Mouse (Mus musculus): ENCODE results near the gene Zfhx2. TPM values are rescaled to one million over a fixed set of nuclear protein-coding genes. Genes with fewer than 3 reads are reported as not detected.
A peak's percentile ranks its signal among the peaks of the same experiment; 100 is the strongest.

Zfhx2 gene
- 25.9 and 34.6 TPM in 2 replicates for polyA plus RNA-seq (2015; fragmentation: Nextera tagmentation; extraction: Ambion mirVana)

- Histone ChIP-seq H3K4me3 (ENCODE audit: low read depth, low read length) (peak within 1 kb of the TSS; percentile 56), H3K36me3 (ENCODE audit: control insufficient read depth, insufficient read depth, low read length) (no peaks in the 10 kb centered on the region), H3K27ac (ENCODE audit: low read length) (peak within 1 kb of the TSS; percentile 91), H3K27me3 (ENCODE audit: control insufficient read depth, insufficient read depth, low read depth, low read length) (no peaks in the 10 kb centered on the region), H3K4me2 (ENCODE audit: low read length) (peak within 1 kb of the TSS; percentile 78), H3K4me1 (ENCODE audit: control insufficient read depth, insufficient read depth, low read length) (peaks cover 61% of the 10 kb centered on the region), H3K9ac (ENCODE audit: low read depth, low read length) (peak within 1 kb of the TSS; percentile 89), H3K9me3 (replicated peaks; ENCODE audit: control insufficient read depth, low read length, poor library complexity, severe bottlenecking) (no peaks in the 10 kb centered on the region)
- peak; percentile 93 for ATAC-seq
- WGBS: under 1% methylated on average over 34 of the region's 34 CpGs
These were observed at the start of gene Zfhx2 for GRCm38 (mm10) chr14:55092011-55092577. Gene Zfhx2, minus strand, starts transcription at chr14:55092324.

- H3K36me3 ChIP-seq (ENCODE audit: control insufficient read depth, insufficient read depth, low read length): no peaks in the 10 kb centered on the region
- H3K27ac ChIP-seq (ENCODE audit: low read length): no peak overlapping the region
- no peak for ATAC-seq
- H3K4me2 ChIP-seq (ENCODE audit: low read length): no peak overlapping the region
- no peak overlapping the region for H3K9ac ChIP-seq (ENCODE audit: low read depth, low read length)
- H3K9me3 ChIP-seq (replicated peaks; ENCODE audit: control insufficient read depth, low read length, poor library complexity, severe bottlenecking): no peaks in the 10 kb centered on the region
- no peaks in the 10 kb centered on the region for H3K4me1 ChIP-seq (ENCODE audit: control insufficient read depth, insufficient read depth, low read length)
- H3K4me3 ChIP-seq (ENCODE audit: low read depth, low read length): no peak overlapping the region
- H3K27me3 ChIP-seq (ENCODE audit: control insufficient read depth, insufficient read depth, low read depth, low read length): no peaks in the 10 kb centered on the region
- WGBS: 40% methylated on average over 7 of the region's 7 CpGs
These were observed 47.2 kb upstream of the Zfhx2 start for GRCm38 (mm10) chr14:55139313-55139712.

DNA sequence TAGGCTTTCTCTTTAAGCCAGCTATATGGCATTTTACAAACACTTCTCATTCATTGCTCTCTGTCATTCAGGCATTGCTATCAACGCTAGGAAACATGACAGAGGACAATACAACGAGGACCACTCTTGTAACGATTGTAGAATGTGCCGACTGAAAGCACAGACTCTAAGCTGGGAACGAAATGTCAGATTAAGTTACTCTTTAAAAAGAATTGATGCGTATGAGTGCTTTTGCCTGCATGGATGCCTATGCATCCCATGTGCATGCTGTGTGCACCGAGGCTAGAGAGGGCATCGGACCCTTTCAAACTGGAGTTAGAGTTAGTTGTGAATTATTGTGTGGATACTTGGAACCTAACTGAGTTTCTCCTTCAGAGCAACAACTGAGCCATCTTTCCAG is 43.6 kb upstream of the Zfhx2 start:
- no peaks in the 10 kb centered on the region for H3K27me3 ChIP-seq (ENCODE audit: control insufficient read depth, insufficient read depth, low read depth, low read length)
- H3K4me1 ChIP-seq (ENCODE audit: control insufficient read depth, insufficient read depth, low read length): no peaks in the 10 kb centered on the region
- no peak overlapping the region for H3K4me3 ChIP-seq (ENCODE audit: low read depth, low read length)
- no peak overlapping the region for H3K4me2 ChIP-seq (ENCODE audit: low read length)
- ATAC-seq: no peak
- 62% methylated on average over 8 of the region's 8 CpGs for WGBS
- no peaks in the 10 kb centered on the region for H3K9me3 ChIP-seq (replicated peaks; ENCODE audit: control insufficient read depth, low read length, poor library complexity, severe bottlenecking)
- no peak overlapping the region for H3K27ac ChIP-seq (ENCODE audit: low read length)
- H3K9ac ChIP-seq (ENCODE audit: low read depth, low read length): no peak overlapping the region
- H3K36me3 ChIP-seq (ENCODE audit: control insufficient read depth, insufficient read depth, low read length): no peaks in the 10 kb centered on the region

GRCm38 (mm10) chr14:55126521-55126920 is 34.4 kb upstream of the Zfhx2 start:
- no peaks in the 10 kb centered on the region for H3K36me3 ChIP-seq (ENCODE audit: control insufficient read depth, insufficient read depth, low read length)
- 57% methylated on average over 7 of the region's 7 CpGs for WGBS
- H3K27me3 ChIP-seq (ENCODE audit: control insufficient read depth, insufficient read depth, low read depth, low read length): no peaks in the 10 kb centered on the region
- H3K9me3 ChIP-seq (replicated peaks; ENCODE audit: control insufficient read depth, low read length, poor library complexity, severe bottlenecking): no peaks in the 10 kb centered on the region
- no peak for ATAC-seq
- H3K4me2 ChIP-seq (ENCODE audit: low read length): no peak overlapping the region
- no peak overlapping the region for H3K27ac ChIP-seq (ENCODE audit: low read length)
- H3K9ac ChIP-seq (ENCODE audit: low read depth, low read length): no peak overlapping the region
- H3K4me1 ChIP-seq (ENCODE audit: control insufficient read depth, insufficient read depth, low read length): peaks cover 15% of the 10 kb centered on the region
- no peak overlapping the region for H3K4me3 ChIP-seq (ENCODE audit: low read depth, low read length)

GRCm38 (mm10) chr14:55125711-55126110 is 33.6 kb upstream of the Zfhx2 start:
- 73% methylated on average over 5 of the region's 5 CpGs for WGBS
- H3K4me3 ChIP-seq (ENCODE audit: low read depth, low read length): no peak overlapping the region

DNA sequence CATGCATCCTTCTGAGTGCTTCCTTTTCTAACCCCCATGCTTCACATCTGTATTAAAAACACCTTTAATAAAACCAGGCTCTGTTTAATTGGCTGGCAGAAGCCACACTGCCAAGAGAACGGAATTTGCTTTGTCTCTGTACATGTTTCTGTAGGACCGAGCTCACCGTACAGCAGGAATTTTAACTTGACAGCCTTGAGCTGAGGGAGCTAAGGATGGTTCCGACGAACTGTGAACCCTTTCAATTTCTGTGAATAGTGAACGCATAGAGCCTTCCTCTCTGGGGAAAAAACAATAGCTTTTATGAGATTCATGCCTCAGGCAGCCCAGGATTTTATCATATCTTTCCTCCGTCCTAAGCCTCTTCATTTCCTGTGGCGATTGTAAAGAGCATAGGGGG is 30.2 kb upstream of the Zfhx2 start:
- peak; percentile 46 for ATAC-seq
- Histone ChIP-seq H3K4me3 (ENCODE audit: low read depth, low read length) (peak overlapping the region; percentile 8; the same call in 1 of the 2 replicates), H3K9me3 (replicated peaks; ENCODE audit: control insufficient read depth, low read length, poor library complexity, severe bottlenecking) (no peaks in the 10 kb centered on the region), H3K4me1 (ENCODE audit: control insufficient read depth, insufficient read depth, low read length) (peaks cover 22% of the 10 kb centered on the region), H3K4me2 (ENCODE audit: low read length) (peak overlapping the region; percentile 42), H3K36me3 (ENCODE audit: control insufficient read depth, insufficient read depth, low read length) (no peaks in the 10 kb centered on the region), H3K9ac (ENCODE audit: low read depth, low read length) (peak overlapping the region; percentile 56), H3K27ac (ENCODE audit: low read length) (peak overlapping the region; percentile 88), H3K27me3 (ENCODE audit: control insufficient read depth, insufficient read depth, low read depth, low read length) (no peaks in the 10 kb centered on the region)
- WGBS: 8% methylated on average over 8 of the region's 8 CpGs

More at GRCm38 (mm10) chr14:55125711-55126110, 33.6 kb upstream of the Zfhx2 start:
- Histone ChIP-seq H3K9ac (ENCODE audit: low read depth, low read length) (no peak overlapping the region), H3K36me3 (ENCODE audit: control insufficient read depth, insufficient read depth, low read length) (no peaks in the 10 kb centered on the region), H3K4me2 (ENCODE audit: low read length) (no peak overlapping the region), H3K4me1 (ENCODE audit: control insufficient read depth, insufficient read depth, low read length) (peaks cover 15% of the 10 kb centered on the region), H3K9me3 (replicated peaks; ENCODE audit: control insufficient read depth, low read length, poor library complexity, severe bottlenecking) (no peaks in the 10 kb centered on the region), H3K27me3 (ENCODE audit: control insufficient read depth, insufficient read depth, low read depth, low read length) (no peaks in the 10 kb centered on the region), H3K27ac (ENCODE audit: low read length) (no peak overlapping the region)
- no peak for ATAC-seq

GRCm38 (mm10) chr14:55121947-55122346 is 29.8 kb upstream of the Zfhx2 start:
- 5% methylated on average over 5 of the region's 5 CpGs for WGBS
- H3K27me3 ChIP-seq (ENCODE audit: control insufficient read depth, insufficient read depth, low read depth, low read length): no peaks in the 10 kb centered on the region
- H3K4me1 ChIP-seq (ENCODE audit: control insufficient read depth, insufficient read depth, low read length): peaks cover 25% of the 10 kb centered on the region
- peak overlapping the region; percentile 8; the same call in 1 of the 2 replicates for H3K4me3 ChIP-seq (ENCODE audit: low read depth, low read length)
- peak overlapping the region; percentile 42 for H3K4me2 ChIP-seq (ENCODE audit: low read length)
- no peaks in the 10 kb centered on the region for H3K9me3 ChIP-seq (replicated peaks; ENCODE audit: control insufficient read depth, low read length, poor library complexity, severe bottlenecking)
- H3K9ac ChIP-seq (ENCODE audit: low read depth, low read length): peak overlapping the region; percentile 56
- no peaks in the 10 kb centered on the region for H3K36me3 ChIP-seq (ENCODE audit: control insufficient read depth, insufficient read depth, low read length)
- H3K27ac ChIP-seq (ENCODE audit: low read length): peak overlapping the region; percentile 88
- peak; percentile 90 for ATAC-seq

DNA sequence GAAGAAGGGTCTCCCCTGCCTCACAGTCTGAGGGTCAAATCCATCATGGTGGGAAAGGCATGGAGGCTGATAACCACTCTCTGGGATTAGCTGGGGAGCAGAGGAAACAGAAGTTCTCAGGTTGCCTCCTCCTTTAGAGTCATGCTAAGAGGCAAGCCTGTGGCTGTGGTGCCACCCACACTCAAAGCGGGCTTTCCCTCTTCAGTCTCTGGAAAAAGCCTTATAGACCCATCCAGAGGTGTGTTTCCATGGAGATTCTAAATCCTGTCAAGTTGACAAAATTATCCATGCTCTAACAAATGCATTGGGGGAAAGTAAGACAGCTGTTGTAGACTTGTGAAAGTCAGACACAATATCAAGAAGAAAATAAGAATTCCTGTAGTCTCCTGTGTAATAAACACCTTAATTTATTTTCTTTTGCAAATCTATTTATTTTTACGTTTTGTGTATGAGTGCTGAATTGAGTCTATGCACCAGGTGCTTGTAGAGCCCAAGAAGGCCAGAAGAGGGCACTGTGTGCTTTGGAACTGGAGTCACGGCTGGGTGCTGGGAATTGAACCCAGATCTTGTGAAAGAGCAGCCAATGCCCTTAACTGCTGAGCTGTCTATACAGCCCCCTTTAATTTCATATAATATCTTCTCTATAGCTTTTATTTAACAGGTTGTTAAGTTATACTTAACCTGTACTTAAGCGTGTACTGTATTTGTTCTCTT is 27.5 kb upstream of the Zfhx2 start:
- Histone ChIP-seq H3K27ac (ENCODE audit: low read length) (no peak overlapping the region), H3K9ac (ENCODE audit: low read depth, low read length) (no peak overlapping the region), H3K36me3 (ENCODE audit: control insufficient read depth, insufficient read depth, low read length) (no peaks in the 10 kb centered on the region), H3K4me2 (ENCODE audit: low read length) (no peak overlapping the region), H3K9me3 (replicated peaks; ENCODE audit: control insufficient read depth, low read length, poor library complexity, severe bottlenecking) (no peaks in the 10 kb centered on the region), H3K4me3 (ENCODE audit: low read depth, low read length) (no peak overlapping the region), H3K27me3 (ENCODE audit: control insufficient read depth, insufficient read depth, low read depth, low read length) (no peaks in the 10 kb centered on the region), H3K4me1 (ENCODE audit: control insufficient read depth, insufficient read depth, low read length) (peaks cover 25% of the 10 kb centered on the region)
- ATAC-seq: no peak
- WGBS: 69% methylated on average over 4 of the region's 4 CpGs

- Histone ChIP-seq H3K27ac (ENCODE audit: low read length) (no peak overlapping the region), H3K4me2 (ENCODE audit: low read length) (no peak overlapping the region), H3K9me3 (replicated peaks; ENCODE audit: control insufficient read depth, low read length, poor library complexity, severe bottlenecking) (no peaks in the 10 kb centered on the region), H3K27me3 (ENCODE audit: control insufficient read depth, insufficient read depth, low read depth, low read length) (no peaks in the 10 kb centered on the region), H3K4me3 (ENCODE audit: low read depth, low read length) (no peak overlapping the region), H3K4me1 (ENCODE audit: control insufficient read depth, insufficient read depth, low read length) (peaks cover 32% of the 10 kb centered on the region), H3K9ac (ENCODE audit: low read depth, low read length) (no peak overlapping the region), H3K36me3 (ENCODE audit: control insufficient read depth, insufficient read depth, low read length) (peaks cover under 1% of the 10 kb centered on the region)
- WGBS: 76% methylated on average over 4 of the region's 4 CpGs
- no peak for ATAC-seq
These were observed 26.7 kb upstream of the Zfhx2 start for GRCm38 (mm10) chr14:55118852-55119251.
